Mouse (Mus musculus) adrenal gland, postnatal 36 days (tissue): ENCODE data around the gene Fiz1. TPM values are rescaled to one million over a fixed set of nuclear protein-coding genes. Genes with fewer than 3 reads are reported as not detected.
"Not testable (repeated sequence)": the region's sequence is repeated elsewhere in the genome, so short reads cannot be mapped to it uniquely, and the experiment has no call there.

Experiments
- DNase-seq, 2 experiments: peaks; one replicate each; pipeline ENCODE4 v3.0.0; 2021; ENCODE audit warnings: mixed read lengths in 1 of 2
- total RNA-seq, 2 experiments: library from RNA; stranded (reverse); gene quantifications; 2 replicates each; pipeline ENCODE4 v1.2.3; 2021

Gene Fiz1
- total RNA-seq, 2 experiments from 2014 or later, result 23.5 to 31.5 TPM

DNA sequence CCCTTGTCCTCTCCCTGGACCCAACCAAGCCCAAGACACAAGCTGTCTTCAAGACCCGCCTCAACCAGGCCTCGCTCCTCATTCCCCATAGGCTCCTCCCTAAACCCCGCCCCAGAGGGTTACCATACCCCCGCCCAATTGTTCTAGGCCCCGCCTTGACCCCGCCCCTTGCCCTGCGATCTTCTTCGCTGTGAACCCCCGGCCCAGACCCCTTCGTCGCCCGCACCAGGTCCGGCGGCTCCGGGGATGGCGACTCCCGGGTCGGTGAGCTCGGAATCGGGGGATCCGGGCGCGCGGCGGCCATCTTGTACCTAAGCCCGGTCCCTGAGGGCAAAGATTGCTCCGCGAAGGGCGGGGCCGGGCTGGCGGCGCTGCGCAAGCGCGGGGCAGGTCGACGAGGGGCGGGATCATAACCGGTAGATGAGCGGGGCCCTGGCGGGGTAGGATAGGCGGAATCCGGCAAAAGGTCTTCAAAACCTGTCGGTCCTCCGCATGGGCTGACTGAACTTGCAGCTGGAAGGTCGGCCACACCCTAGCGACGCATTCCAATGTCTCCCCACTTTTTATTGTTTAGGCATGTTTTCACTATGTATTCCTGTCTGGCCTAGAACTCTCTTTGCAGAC is 23.7 kb upstream of the Fiz1 start, which contains the start of gene Zfp784:
Gene Zfp784 (minus strand): TSS at position 338 of the 624 bp plus-strand sequence.
- DNase-seq, result peak; percentile 95 to 97

- no peak for DNase-seq
These were observed 23.0 kb upstream of the Fiz1 start for GRCm38 (mm10) chr7:5037467-5037866.

GRCm38 (mm10) chr7:5037026-5037425 is 22.5 kb upstream of the Fiz1 start:
- DNase-seq, result no peak

DNA sequence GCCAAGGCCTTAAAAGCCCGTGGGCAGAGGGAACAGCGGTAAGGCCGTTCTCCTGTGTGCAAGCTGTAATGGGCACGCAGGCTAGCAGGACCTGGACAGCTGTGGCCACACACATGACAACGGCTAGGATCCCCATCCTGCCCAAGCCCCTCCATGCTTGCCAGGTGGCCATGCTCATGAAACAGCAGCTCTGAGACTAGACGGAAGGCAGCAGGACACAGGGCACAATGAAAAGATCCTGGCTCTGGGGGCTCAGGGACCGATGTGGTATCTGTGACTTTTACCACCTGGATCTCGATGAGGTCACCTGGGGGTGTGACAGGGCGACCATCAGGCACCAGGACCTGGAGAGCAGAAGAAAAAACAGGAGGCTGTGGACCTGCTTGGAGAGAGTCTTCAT is 21.6 kb upstream of the Fiz1 start:
- no peak for DNase-seq

GRCm38 (mm10) chr7:5035628-5036027 is 21.1 kb upstream of the Fiz1 start:
- no peak for DNase-seq

GRCm38 (mm10) chr7:5033818-5034217 is 19.3 kb upstream of the Fiz1 start, which contains the start of gene 4632433K11Rik:
TSS of gene 4632433K11Rik (plus strand) at chr7:5034118.
- DNase-seq, result no peak

- no peak for DNase-seq
These were observed 17.0 kb upstream of the Fiz1 start for GRCm38 (mm10) chr7:5031496-5031895.

DNA sequence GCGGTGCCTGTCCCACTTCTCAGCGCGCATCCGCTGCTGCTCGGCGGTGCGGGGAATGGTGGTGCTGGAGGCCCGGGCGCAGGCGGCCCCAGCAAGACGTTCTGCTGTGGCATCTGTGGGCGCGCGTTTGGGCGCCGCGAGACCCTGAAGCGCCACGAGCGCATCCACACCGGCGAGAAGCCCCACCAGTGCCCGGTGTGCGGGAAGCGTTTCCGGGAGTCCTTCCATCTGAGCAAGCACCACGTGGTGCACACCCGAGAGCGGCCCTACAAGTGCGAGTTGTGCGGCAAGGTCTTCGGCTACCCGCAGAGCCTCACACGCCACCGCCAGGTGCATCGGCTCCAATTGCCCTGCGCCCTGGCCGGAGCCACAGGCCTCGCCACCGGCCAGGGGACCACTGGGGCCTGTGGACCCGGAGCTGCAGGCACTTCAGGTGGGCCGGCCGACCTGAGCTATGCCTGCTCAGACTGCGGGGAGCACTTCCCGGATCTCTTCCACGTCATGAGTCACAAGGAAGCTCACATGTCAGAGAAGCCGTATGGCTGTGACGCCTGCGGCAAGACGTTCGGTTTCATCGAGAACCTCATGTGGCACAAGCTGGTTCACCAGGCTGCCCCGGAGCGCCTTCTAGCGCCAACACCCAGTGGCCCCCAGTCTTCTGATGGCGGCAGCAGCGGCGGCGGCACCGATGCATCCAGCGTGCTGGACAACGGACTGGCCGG is 16.2 kb upstream of the Fiz1 start:
- DNase-seq, result no peak

DNA sequence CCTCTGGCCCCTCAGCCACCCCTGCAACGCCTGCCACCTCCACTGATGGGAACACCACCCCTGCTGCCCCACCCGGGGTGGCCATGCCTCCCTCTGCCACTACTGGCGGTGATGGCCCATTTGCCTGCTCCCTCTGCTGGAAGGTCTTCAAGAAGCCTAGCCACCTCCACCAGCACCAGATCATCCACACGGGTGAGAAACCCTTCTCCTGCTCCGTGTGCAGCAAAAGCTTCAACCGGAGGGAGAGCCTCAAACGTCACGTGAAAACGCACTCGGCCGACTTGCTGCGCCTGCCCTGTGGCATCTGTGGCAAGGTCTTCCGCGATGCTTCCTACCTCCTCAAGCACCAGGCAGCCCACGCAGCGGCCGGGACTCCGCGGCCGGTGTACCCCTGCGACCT is 15.4 kb upstream of the Fiz1 start:
- DNase-seq, result no peak

DNA sequence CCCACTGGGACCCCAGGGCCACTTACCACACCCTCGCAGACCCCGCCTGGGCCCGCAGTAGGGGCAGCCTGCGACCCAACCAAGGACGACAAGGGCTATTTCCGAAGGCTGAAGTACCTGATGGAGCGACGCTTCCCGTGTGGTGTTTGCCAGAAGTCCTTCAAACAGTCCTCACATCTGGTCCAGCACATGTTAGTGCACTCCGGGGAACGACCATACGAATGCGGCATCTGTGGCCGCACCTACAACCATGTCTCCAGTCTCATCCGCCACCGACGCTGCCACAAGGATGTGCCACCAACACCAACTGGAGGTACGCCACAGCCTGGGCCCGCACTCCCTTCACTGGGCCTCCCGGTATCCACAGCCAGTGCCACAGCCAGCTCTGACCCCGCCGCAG is 15.0 kb upstream of the Fiz1 start:
- DNase-seq, result no peak

- no peak for DNase-seq
These were observed 6.7 kb upstream of the Fiz1 start for GRCm38 (mm10) chr7:5021197-5021596.

DNA sequence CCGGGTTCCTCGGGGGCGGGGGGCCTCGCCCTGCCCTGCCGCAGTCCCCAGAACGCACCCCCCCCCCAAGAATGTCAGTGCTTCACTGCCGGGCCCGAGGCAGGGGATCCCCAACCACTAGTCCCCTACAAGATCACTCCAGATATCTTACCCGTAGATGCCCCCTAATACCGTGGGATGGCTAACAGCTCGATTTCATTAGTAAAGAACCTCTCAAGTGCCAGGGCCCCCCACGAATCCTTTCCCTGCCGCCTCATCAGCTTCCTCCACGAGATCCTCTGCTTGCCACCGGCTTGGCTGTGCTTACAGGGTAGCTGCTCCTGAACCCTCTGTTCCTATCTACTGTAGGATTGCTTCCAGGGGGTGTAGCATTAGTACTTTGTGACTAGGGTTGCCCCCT is 6.2 kb upstream of the Fiz1 start:
- DNase-seq, result no peak

GRCm38 (mm10) chr7:5020000-5020681 is 5.6 kb upstream of the Fiz1 start, which contains the start of the genes Zfp865 and Ccdc106:
TSS of gene Zfp865 (plus strand) at chr7:5020376.
TSS of gene Ccdc106 (plus strand) at chr7:5020553.
- peak; percentile 99 to 100 for DNase-seq

DNA sequence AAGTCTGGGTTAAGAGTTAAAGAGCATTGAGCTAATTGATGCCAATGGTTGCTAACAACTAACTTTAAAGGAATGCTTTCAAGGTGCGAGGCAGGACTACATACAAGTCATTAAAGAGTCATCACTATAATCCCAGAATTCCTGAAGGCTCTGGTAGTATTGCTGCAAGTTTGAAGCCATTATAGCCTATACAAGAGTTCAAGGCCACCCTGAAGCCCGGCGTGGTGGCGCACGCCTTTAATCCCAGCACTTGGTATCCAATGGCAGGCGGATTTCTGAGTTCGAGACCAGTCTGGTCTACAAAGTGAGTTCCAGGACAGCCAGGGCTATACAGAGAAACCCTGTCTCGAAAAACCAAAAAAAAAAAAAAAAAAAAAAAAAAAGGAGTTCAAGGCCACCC is 5.1 kb upstream of the Fiz1 start:
- DNase-seq, result not testable (repeated sequence)

DNA sequence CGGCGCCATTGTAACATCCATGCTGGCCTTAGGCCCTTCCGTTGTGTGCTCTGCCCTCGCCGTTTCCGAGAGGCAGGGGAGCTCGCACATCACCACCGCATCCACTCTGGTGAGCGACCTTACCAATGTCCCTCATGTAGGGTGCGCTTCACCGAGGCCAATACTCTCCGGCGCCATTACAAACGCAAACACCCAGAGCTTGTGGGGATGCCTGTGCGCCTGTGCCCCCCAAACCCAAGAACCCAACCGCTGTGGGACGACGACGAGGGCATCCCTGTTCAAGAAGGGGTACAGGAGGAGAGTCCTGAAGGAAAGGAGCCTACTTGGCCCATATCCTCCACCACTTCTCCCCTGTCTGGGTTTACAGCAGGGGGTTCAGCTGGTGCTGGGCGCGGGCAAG is 3.4 kb upstream of the Fiz1 start:
- no peak for DNase-seq

DNA sequence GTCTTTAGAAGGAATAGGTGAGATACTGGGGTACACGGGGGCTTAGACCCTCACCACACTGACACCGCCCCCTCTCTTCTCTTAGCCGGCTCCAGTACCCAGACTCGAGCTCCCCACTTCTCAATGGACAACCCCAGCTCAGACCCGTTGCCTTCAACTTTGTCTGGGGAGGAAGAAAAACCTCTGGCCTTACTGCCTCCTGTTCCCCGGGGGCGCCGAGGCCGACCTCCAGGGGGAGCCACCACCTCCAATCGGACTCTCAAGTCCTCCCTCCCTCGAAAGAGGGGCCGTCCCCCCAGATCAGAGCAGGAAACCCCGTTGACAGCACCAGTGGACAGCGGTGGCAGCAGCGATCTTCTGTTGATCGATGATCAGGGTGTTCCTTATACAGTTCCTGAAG is 2.9 kb upstream of the Fiz1 start:
- DNase-seq, result no peak

DNA sequence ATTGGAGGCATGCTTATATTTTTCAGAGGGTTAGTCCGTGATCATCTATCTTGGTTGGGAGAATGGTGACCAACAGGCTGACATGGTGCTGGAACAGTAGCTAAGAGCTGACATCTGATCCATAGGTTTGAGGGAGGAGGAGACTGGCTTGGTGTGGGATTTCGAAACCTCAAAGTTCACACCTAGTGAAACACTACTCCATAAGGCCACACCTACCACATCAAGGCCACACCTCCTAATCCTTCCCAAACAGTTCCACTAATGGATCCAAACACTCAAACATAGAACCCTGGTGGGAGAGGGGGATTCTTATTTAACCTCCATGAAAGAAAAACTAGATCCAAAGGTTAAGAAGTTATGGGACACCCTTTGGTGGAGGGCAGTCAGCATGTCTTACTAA is 2.4 kb upstream of the Fiz1 start:
- no peak for DNase-seq

DNA sequence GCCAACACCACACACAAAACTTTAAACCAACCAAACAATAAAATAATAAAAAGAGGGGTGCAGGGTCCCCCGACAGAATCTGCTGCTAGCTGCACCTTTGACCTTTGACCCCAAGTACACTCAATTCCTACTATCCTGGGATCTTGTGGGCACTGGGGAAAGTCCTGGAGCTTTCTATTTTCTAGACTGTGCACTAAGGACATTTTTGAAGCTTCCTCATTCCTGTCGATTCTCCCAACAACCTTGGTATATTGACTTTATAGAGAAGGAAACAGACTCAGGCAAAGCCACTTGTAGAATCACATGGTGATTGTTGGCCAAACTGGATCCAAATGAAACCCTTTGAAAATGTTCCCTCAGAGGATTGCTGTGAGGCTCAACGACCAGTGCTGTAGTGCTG is 1.6 kb upstream of the Fiz1 start:
- DNase-seq, result no peak

DNA sequence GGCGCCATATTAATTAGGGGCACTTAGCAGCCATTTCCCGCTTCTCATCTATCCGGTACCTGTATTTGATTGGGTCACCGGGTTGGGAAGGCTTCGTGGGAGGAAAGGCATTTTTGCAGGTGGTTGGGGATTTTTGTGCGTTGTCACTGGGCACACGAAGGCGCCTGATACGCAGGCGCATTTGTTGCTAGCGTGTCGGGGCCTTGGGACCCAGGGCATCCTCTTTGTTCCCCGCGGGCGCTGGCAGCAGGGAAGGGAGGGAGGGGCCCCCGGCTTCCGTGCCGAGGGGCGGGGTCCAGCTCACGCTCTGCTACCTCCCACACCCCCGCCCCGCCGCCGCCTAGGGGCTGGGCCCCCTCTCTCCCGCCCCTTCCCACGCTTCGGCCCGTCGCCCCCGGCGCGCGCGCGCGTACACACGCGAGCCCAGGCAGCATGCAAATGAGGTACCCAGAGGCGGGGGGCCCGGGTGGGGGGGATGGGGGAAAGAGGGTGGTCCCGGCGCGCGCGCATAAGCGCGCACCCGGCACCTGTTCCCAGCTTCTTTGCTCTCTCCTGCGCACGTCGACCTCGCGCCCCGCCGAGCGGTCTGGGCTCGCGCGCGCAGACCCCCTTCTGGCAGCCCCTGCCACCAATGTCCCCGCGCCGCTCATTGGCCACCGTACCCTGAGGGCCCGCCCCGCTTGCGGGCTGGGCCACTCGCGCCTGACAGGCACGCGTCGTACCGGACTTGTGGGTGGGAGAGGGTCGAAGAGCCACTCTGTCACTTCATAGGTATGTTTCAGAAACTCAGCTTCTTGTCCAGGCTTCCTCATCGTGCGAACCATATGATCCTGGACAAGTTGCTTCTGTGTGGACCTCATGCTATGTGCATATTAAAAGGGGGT is 863 bp upstream of the Fiz1 start, which contains the start of gene Gm44973:
Gene Gm44973 (plus strand): TSS at position 379 of the 884 bp plus-strand sequence.
- DNase-seq, result peak; percentile 96 to 99

- no peak for DNase-seq
These were observed 1.6 kb downstream of the Fiz1 start for GRCm38 (mm10) chr7:5012681-5013513.

DNA sequence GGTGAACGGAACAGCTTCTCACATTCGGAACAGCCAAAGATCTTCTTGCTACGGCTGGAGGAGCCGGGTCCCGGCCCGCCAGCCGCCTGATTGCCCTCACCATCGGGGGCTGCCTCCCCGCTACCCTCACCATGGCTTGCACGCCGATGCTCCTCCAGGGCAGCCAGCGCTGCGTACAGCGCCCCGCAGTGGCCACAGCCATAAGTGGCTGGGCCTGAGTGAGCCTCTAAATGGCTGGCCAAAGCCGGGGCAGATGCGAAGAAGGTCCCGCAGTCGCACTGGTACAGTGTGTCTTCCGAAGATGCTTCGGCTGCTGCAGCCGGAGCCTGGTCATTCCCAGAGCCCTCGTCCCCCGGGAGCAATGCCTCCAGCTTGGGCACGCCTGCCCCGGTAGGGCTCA is 6.3 kb downstream of the Fiz1 start:
- no peak for DNase-seq
